Mouse (Mus musculus) MEL (cell line): ENCODE data around the gene Creld2. TPM values are rescaled to one million over a fixed set of nuclear protein-coding genes. Genes with fewer than 3 reads are reported as not detected.

Experiments
- DNase-seq: peaks from one replicate; pipeline ENCODE4 v3.0.0; 2011; ENCODE audit warnings: low read depth, low spot score
- H3K27ac ChIP-seq: 2 replicates; pipeline ENCODE4 v1.5.1; 2012; ENCODE audit warnings: low read depth, mild to moderate bottlenecking, control low read depth, low read length, moderate library complexity; ENCODE audit not compliant: control insufficient read depth
- H3K27me3 ChIP-seq, 2 experiments: fragments of 150-350 bp in 1 of 2; sonication (generic) in 1 of 2; 2 replicates each; pipeline ENCODE4 v1.6.1; 2012; ENCODE audit warnings: low read length in 2 of 2, mild to moderate bottlenecking in 2 of 2, improper control_type of control experiment in 1 of 2, moderate library complexity in 1 of 2; ENCODE audit not compliant: insufficient read depth in 2 of 2, control insufficient read depth in 1 of 2
- H3K36me3 ChIP-seq, 2 experiments: 2 replicates each; pipeline ENCODE4 v1.6.1; 2012 to 2014; ENCODE audit warnings: low read length in 2 of 2, improper control_type of control experiment in 1 of 2, inconsistent platforms in 1 of 2, mild to moderate bottlenecking in 1 of 2; ENCODE audit not compliant: insufficient read depth in 2 of 2, control insufficient read depth in 1 of 2
- H3K4me1 ChIP-seq, 2 experiments: fragments of 150-350 bp in 1 of 2; sonication (generic) in 1 of 2; 2 replicates each; pipeline ENCODE4 v1.6.1; 2012; ENCODE audit warnings: low read length in 2 of 2, improper control_type of control experiment in 1 of 2, mild to moderate bottlenecking in 1 of 2; ENCODE audit not compliant: insufficient read depth in 2 of 2, control insufficient read depth in 1 of 2
- H3K4me3 ChIP-seq, 2 experiments: fragments of 150-350 bp in 1 of 2; sonication (generic) in 1 of 2; 2 replicates each; pipeline ENCODE4 v1.5.1; 2012; ENCODE audit warnings: low read depth in 2 of 2, low read length in 2 of 2, mild to moderate bottlenecking in 2 of 2, moderate library complexity in 2 of 2, control low read depth in 1 of 2, improper control_type of control experiment in 1 of 2; ENCODE audit not compliant: control insufficient read depth in 1 of 2, insufficient read depth in 1 of 2
- H3K79me2 ChIP-seq: 2 replicates; pipeline ENCODE4 v1.6.1; 2012; ENCODE audit warnings: mild to moderate bottlenecking, low read length, moderate library complexity; ENCODE audit not compliant: control insufficient read depth, poor library complexity, insufficient read depth
- H3K9ac ChIP-seq: 2 replicates; pipeline ENCODE4 v1.6.1; 2012; ENCODE audit warnings: low read depth, mild to moderate bottlenecking, control low read depth, low read length, moderate library complexity; ENCODE audit not compliant: control insufficient read depth, poor library complexity, severe bottlenecking
- H3K9me3 ChIP-seq: fragments of 150-350 bp; sonication (generic); replicated peaks from 2 replicates; pipeline ENCODE4 v1.6.1; 2012; ENCODE audit warnings: mild to moderate bottlenecking, low read length, improper control_type of control experiment, moderate library complexity; ENCODE audit not compliant: insufficient read depth
- BHLHE40 ChIP-seq: IDR thresholded peaks from 2 replicates; pipeline ENCODE4 v1.6.1; 2012; ENCODE audit warnings: low read depth, mild to moderate bottlenecking, inconsistent platforms, low read length, improper control_type of control experiment, borderline replicate concordance
- CHD1 ChIP-seq: IDR thresholded peaks from 2 replicates; pipeline ENCODE4 v1.6.1; 2012; ENCODE audit warnings: low read depth, mild to moderate bottlenecking, inconsistent platforms, low read length, improper control_type of control experiment
- CTCF ChIP-seq, 3 experiments: IDR thresholded peaks in 2 of 3; conservative IDR thresholded peaks in 1 of 3; 2 replicates each; pipeline ENCODE4 v1.5.1; 2011 to 2012; ENCODE audit warnings: low read length in 3 of 3, low read depth in 2 of 3, mild to moderate bottlenecking in 2 of 3, improper control_type of control experiment in 1 of 3, inconsistent platforms in 1 of 3, mixed read lengths in 1 of 3, moderate library complexity in 1 of 3; ENCODE audit not compliant: control insufficient read depth in 1 of 3, insufficient read depth in 1 of 3, poor library complexity in 1 of 3, severe bottlenecking in 1 of 3
- ETS1 ChIP-seq: IDR thresholded peaks from 2 replicates; pipeline ENCODE4 v1.6.1; 2012; ENCODE audit warnings: low read depth, mild to moderate bottlenecking, inconsistent platforms, low read length, improper control_type of control experiment, moderate library complexity
- HCFC1 ChIP-seq: IDR thresholded peaks from 2 replicates; pipeline ENCODE4 v1.6.1; 2012; ENCODE audit warnings: low read depth, mild to moderate bottlenecking, inconsistent platforms, low read length, improper control_type of control experiment, moderate library complexity
- MAX ChIP-seq: IDR thresholded peaks from 2 replicates; pipeline ENCODE4 v1.6.1; 2011; ENCODE audit warnings: low read length, improper control_type of control experiment
- MAZ ChIP-seq: IDR thresholded peaks from 2 replicates; pipeline ENCODE4 v1.6.1; 2012; ENCODE audit warnings: low read depth, mild to moderate bottlenecking, inconsistent platforms, low read length, improper control_type of control experiment
- MEF2A ChIP-seq: IDR thresholded peaks from 2 replicates; pipeline ENCODE4 v1.6.1; 2014; ENCODE audit warnings: low read depth, mild to moderate bottlenecking, inconsistent platforms, low read length, improper control_type of control experiment; ENCODE audit not compliant: poor library complexity, insufficient replicate concordance, severe bottlenecking; ENCODE audit errors: extremely low read depth
- MXI1 ChIP-seq: IDR thresholded peaks from 2 replicates; pipeline ENCODE4 v1.6.1; 2011; ENCODE audit warnings: mild to moderate bottlenecking, low read depth, low read length, improper control_type of control experiment
- MYC ChIP-seq: IDR thresholded peaks from 2 replicates; pipeline ENCODE4 v1.6.1; 2011; ENCODE audit warnings: low read depth, mild to moderate bottlenecking, low read length, improper control_type of control experiment, moderate library complexity
- NRF1 ChIP-seq: IDR thresholded peaks from 2 replicates; pipeline ENCODE4 v1.6.1; 2014; ENCODE audit warnings: low read depth, mild to moderate bottlenecking, inconsistent platforms, low read length, improper control_type of control experiment, moderate library complexity; ENCODE audit not compliant: poor library complexity, insufficient read depth, severe bottlenecking
- POLR2AphosphoS2 ChIP-seq: IDR thresholded peaks from 2 replicates; pipeline ENCODE4 v1.6.1; 2011; ENCODE audit warnings: low read length, improper control_type of control experiment
- RCOR1 ChIP-seq: IDR thresholded peaks from 2 replicates; pipeline ENCODE4 v1.6.1; 2012; ENCODE audit warnings: low read depth, mild to moderate bottlenecking, inconsistent platforms, low read length, improper control_type of control experiment
- TCF12 ChIP-seq: IDR thresholded peaks from 2 replicates; pipeline ENCODE4 v1.6.1; 2014; ENCODE audit warnings: low read depth, mild to moderate bottlenecking, inconsistent platforms, low read length, improper control_type of control experiment, moderate library complexity
- USF1 ChIP-seq: IDR thresholded peaks from 2 replicates; pipeline ENCODE4 v1.6.1; 2014; ENCODE audit warnings: low read depth, mild to moderate bottlenecking, inconsistent platforms, low read length, improper control_type of control experiment, moderate library complexity
- ZMIZ1 ChIP-seq: IDR thresholded peaks from 2 replicates; pipeline ENCODE4 v1.6.1; 2012; ENCODE audit warnings: low read depth, mild to moderate bottlenecking, inconsistent platforms, low read length, improper control_type of control experiment, moderate library complexity
- polyA plus RNA-seq, 2 experiments: library from polyadenylated mRNA; stranded (reverse) in 1 of 2; unstranded in 1 of 2; fragments of >175 nt in 1 of 2; fragments of >200 nt in 1 of 2; gene quantifications; 2 replicates each; pipeline versions ENCODE4 v1.2.1 to v1.2.4; 2012; ENCODE audit warnings: low replicate concordance in 2 of 2, low read depth in 1 of 2; ENCODE audit not compliant: insufficient read length in 2 of 2, insufficient read depth in 1 of 2, missing spikeins in 1 of 2
- total RNA-seq: library from RNA; depleted of rRNA; stranded (reverse); fragments of 300-350 nt; gene quantifications from 2 replicates; pipeline ENCODE4 v1.2.3, GENCODE M21; 2012

The Creld2 gene
- total and polyA plus RNA-seq, 3 experiments, result 118 to 188 TPM; not detected in 1

- Histone ChIP-seq H3K36me3 (no peaks in the 10 kb centered on the region), H3K9me3 (no peaks in the 10 kb centered on the region), H3K79me2 (no peaks in the 10 kb centered on the region; the same call in 1 of the 2 replicates), H3K4me3 (no peak overlapping the region), H3K4me1 (peaks cover 0 to 2% of the 10 kb centered on the region in 2 experiments; a peak in 1 of 4 replicates), H3K27ac (no peak overlapping the region), H3K27me3 (no peaks in the 10 kb centered on the region), H3K9ac (no peak overlapping the region)
- DNase-seq, result no peak
- no peak for TF ChIP-seq HCFC1
- TF ChIP-seq ETS1, result no peak
- no peak for TF ChIP-seq CTCF (IDR thresholded peaks at IDR 0.05 in 2 of 3, conservative IDR thresholded peaks at IDR 0.05 in 1 of 3; ENCODE audit: control insufficient read depth in 1 of 3, insufficient read depth in 1 of 3, low read depth in 2 of 3, low read length in 3 of 3, poor library complexity in 1 of 3, severe bottlenecking in 1 of 3)
- TF ChIP-seq MAZ, result no peak
- no peak for TF ChIP-seq NRF1
- no peak for TF ChIP-seq RCOR1
- TF ChIP-seq USF1, result no peak
- TF ChIP-seq POLR2AphosphoS2, result no peak
- TF ChIP-seq TCF12, result no peak
- TF ChIP-seq CHD1, result no peak
Observed at GRCm38 (mm10) chr15:88839271-88839670, 19.8 kb downstream of the Creld2 start.

DNA sequence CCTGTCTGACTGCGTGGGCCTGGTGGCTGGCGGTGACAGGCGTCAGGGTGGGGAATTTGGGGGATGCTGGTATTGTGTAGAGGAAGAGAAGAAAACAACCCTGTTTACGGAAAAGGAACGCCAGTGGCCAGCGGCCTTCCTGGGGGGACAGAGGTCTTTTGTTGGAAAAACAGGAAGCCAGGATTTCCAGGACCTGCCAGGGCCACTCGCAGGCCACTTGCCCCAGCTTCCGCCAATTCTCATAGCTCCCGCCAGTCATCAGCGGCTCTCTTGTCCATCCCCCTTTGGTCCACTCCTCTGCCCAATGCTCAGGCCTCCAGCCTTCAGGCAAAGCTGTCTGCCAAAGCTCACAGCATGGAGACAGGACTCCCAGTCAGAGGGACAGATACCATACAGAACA, 20.7 kb downstream of the Creld2 start:
- H3K9me3 ChIP-seq, result no peaks in the 10 kb centered on the region
- no peak overlapping the region for H3K9ac ChIP-seq
- TF ChIP-seq MEF2A (no peak), ETS1 (no peak)

GRCm38 (mm10) chr15:88841160-88841559, 21.7 kb downstream of the Creld2 start:
- peaks cover 1 to 2% of the 10 kb centered on the region in 2 experiments; a peak in 1 of 4 replicates for H3K27me3 ChIP-seq
- H3K9ac ChIP-seq, result no peak overlapping the region
- no peak overlapping the region for H3K27ac ChIP-seq
- no peak for DNase-seq
- no peaks in the 10 kb centered on the region for H3K36me3 ChIP-seq
- H3K9me3 ChIP-seq, result no peaks in the 10 kb centered on the region
- H3K79me2 ChIP-seq, result no peaks in the 10 kb centered on the region; the same call in 1 of the 2 replicates
- TF ChIP-seq MXI1 (no peak), MAX (no peak), MYC (no peak), ZMIZ1 (no peak), TCF12 (no peak), ETS1 (no peak), BHLHE40 (no peak)
- H3K4me1 ChIP-seq, result peaks cover 0 to 2% of the 10 kb centered on the region in 2 experiments; a peak in 1 of 4 replicates
- no peak overlapping the region for H3K4me3 ChIP-seq

More for the DNA sequence above, 20.7 kb downstream of the Creld2 start:
- peaks cover 0 to 2% of the 10 kb centered on the region in 2 experiments; a peak in 1 of 4 replicates for H3K27me3 ChIP-seq
- DNase-seq, result no peak
- H3K36me3 ChIP-seq, result no peaks in the 10 kb centered on the region
- H3K27ac ChIP-seq, result no peak overlapping the region
- H3K4me3 ChIP-seq, result no peak overlapping the region
- peaks cover 0 to 2% of the 10 kb centered on the region in 2 experiments; a peak in 1 of 4 replicates for H3K4me1 ChIP-seq
- no peaks in the 10 kb centered on the region; the same call in 1 of the 2 replicates for H3K79me2 ChIP-seq
